ENCODE assay signal across 8 mouse cellular contexts in genomic region chr7:19507612-19507981, GRCm38 (mm10). TPM values are rescaled to one million over a fixed set of nuclear protein-coding genes. Genes with fewer than 3 reads are reported as not detected.
DNase-seq lines count a peak whose midpoint lies in the region; ATAC-seq lines count a peak whose summit lies in the region.

No protein-coding gene starts in this region.

- no peaks in the 10 kb centered on the region for H3K27me3 ChIP-seq in liver, embryonic 12.5 days (replicated peaks)

- H3K4me3 ChIP-seq in liver, embryonic 12.5 days, result peak overlapping the region; percentile 71

- H3K9ac ChIP-seq in liver, embryonic 12.5 days, result peak overlapping the region; percentile 78

- peak; percentile 35 for DNase-seq in embryo, embryonic 10.5 days (ENCODE audit: low spot score)
- DNase-seq in embryo, embryonic 11 days, result no peak
- DNase-seq in thymus, postnatal 0 days (ENCODE audit: low spot score), result peak; percentile 33
- DNase-seq in thymus, postnatal 25 days, result no peak
- DNase-seq in adrenal gland, adult 18-20 months (ENCODE audit: low spot score in 2 of 2), result no peak
- no peak for DNase-seq in layer of hippocampus, adult 9-10 months (ENCODE audit: low spot score)

- peaks cover 6% of the 10 kb centered on the region for H3K36me3 ChIP-seq in liver, embryonic 12.5 days

- WGBS in liver, embryonic 12.5 days (ENCODE audit: insufficient replicate concordance), result 3% methylated on average over 18 of the region's 18 CpGs

- H3K4me1 ChIP-seq in liver, embryonic 12.5 days, result peaks cover 38% of the 10 kb centered on the region

- H3K9me3 ChIP-seq in liver, embryonic 12.5 days (replicated peaks), result no peaks in the 10 kb centered on the region

- peak overlapping the region; percentile 99 for H3K4me2 ChIP-seq in liver, embryonic 12.5 days

- H3K27ac ChIP-seq in liver, embryonic 12.5 days, result peak overlapping the region; percentile 84

- no peak for ATAC-seq in liver, embryonic 12.5 days
- ATAC-seq in activated CD4-positive, CD25-positive, alpha-beta regulatory T cell, adult 4 months, result no peak

RNA-seq across cellular contexts. Expression of gene Bloc1s3, which starts 0.6 kb away (rescaled TPM):
- 2.7 and 4.0 TPM in 2 replicates for polyA plus RNA-seq in thymus, postnatal 0 days (2015; fragmentation: Nextera tagmentation; extraction: Ambion mirVana)
- 2.1 TPM in 2 replicates for polyA plus RNA-seq in liver, embryonic 12.5 days (2016; fragmentation: Nextera tagmentation; extraction: Ambion mirVana)
- total RNA-seq in adrenal gland, adult 18-20 months (2021), result 10 to 100 TPM in 1 of 2 experiments, 1 to 10 TPM in 1; 8.4 to 10.0 TPM
- under 1 TPM; 0.90 to 0.91 TPM for polyA plus RNA-seq in activated CD4-positive, CD25-positive, alpha-beta regulatory T cell, adult 4 months (2017; shearing (Covaris generic))

RNA-seq across cellular contexts. Expression of gene Trappc6a, which starts 0.6 kb away (rescaled TPM):
- 86.5 and 92.5 TPM in 2 replicates for polyA plus RNA-seq in thymus, postnatal 0 days (2015; fragmentation: Nextera tagmentation; extraction: Ambion mirVana)
- polyA plus RNA-seq in liver, embryonic 12.5 days (2016; fragmentation: Nextera tagmentation; extraction: Ambion mirVana), result 68.4 and 68.6 TPM in 2 replicates
- total RNA-seq in adrenal gland, adult 18-20 months (2021), result 10 to 100 TPM; 70.0 to 92.4 TPM
- 10 to 100 TPM; 38.7 to 44.6 TPM for polyA plus RNA-seq in activated CD4-positive, CD25-positive, alpha-beta regulatory T cell, adult 4 months (2017; shearing (Covaris generic))

RNA-seq across cellular contexts. Expression of gene Nkpd1, which starts 10.0 kb away (rescaled TPM):
- polyA plus RNA-seq in thymus, postnatal 0 days (2015; fragmentation: Nextera tagmentation; extraction: Ambion mirVana), result 0.24 and 0.42 TPM in 2 replicates
- polyA plus RNA-seq in liver, embryonic 12.5 days (2016; fragmentation: Nextera tagmentation; extraction: Ambion mirVana), result not detected in 2 replicates
- total RNA-seq in adrenal gland, adult 18-20 months (2021), result under 1 TPM in 1 of 2 experiments, not detected in 1; 0.17 TPM
- polyA plus RNA-seq in activated CD4-positive, CD25-positive, alpha-beta regulatory T cell, adult 4 months (2017; shearing (Covaris generic)), result not detected

RNA-seq across cellular contexts. Expression of gene Exoc3l2, which starts 44.5 kb away (rescaled TPM):
- 0.74 and 0.78 TPM in 2 replicates for polyA plus RNA-seq in thymus, postnatal 0 days (2015; fragmentation: Nextera tagmentation; extraction: Ambion mirVana)
- 3.6 and 3.9 TPM in 2 replicates for polyA plus RNA-seq in liver, embryonic 12.5 days (2016; fragmentation: Nextera tagmentation; extraction: Ambion mirVana)
- total RNA-seq in adrenal gland, adult 18-20 months (2021), result 10 to 100 TPM; 31.7 to 36.8 TPM
- not detected for polyA plus RNA-seq in activated CD4-positive, CD25-positive, alpha-beta regulatory T cell, adult 4 months (2017; shearing (Covaris generic))

RNA-seq across cellular contexts. Expression of gene Mark4, which starts 49.0 kb away (rescaled TPM):
- 6.7 and 9.0 TPM in 2 replicates for polyA plus RNA-seq in thymus, postnatal 0 days (2015; fragmentation: Nextera tagmentation; extraction: Ambion mirVana)
- polyA plus RNA-seq in liver, embryonic 12.5 days (2016; fragmentation: Nextera tagmentation; extraction: Ambion mirVana), result 3.8 and 4.2 TPM in 2 replicates
- total RNA-seq in adrenal gland, adult 18-20 months (2021), result 10 to 100 TPM; 35.9 to 54.0 TPM
- 1 to 10 TPM; 1.2 to 2.7 TPM for polyA plus RNA-seq in activated CD4-positive, CD25-positive, alpha-beta regulatory T cell, adult 4 months (2017; shearing (Covaris generic))

Comparison
In these comparisons a context has a peak if more than half of its experiments do, and no peak if none do; other contexts are left out.
1. DNase-seq: peak in embryo, embryonic 10.5 days (single experiment) and thymus, postnatal 0 days (single experiment); none in embryo, embryonic 11 days (single experiment), thymus, postnatal 25 days (single experiment), adrenal gland, adult 18-20 months (0 of 2) and layer of hippocampus, adult 9-10 months (single experiment).